Mouse (Mus musculus) spleen, adult 2 months (tissue): ENCODE results near the gene Aldh1a3.

Experiments used
- CTCF ChIP-seq: fragments of 200-500 bp; IDR thresholded peaks from 2 replicates; pipeline ENCODE4 v1.5.1; 2011; ENCODE audit warnings: mild to moderate bottlenecking, inconsistent platforms; ENCODE audit not compliant: insufficient read depth, insufficient read length, insufficient replicate concordance; ENCODE audit errors: extremely low read depth
- POLR2A ChIP-seq: fragments of 200-500 bp; IDR thresholded peaks from 2 replicates; pipeline ENCODE4 v1.6.1; 2011; ENCODE audit warnings: low read depth, low read length, inconsistent platforms

DNA sequence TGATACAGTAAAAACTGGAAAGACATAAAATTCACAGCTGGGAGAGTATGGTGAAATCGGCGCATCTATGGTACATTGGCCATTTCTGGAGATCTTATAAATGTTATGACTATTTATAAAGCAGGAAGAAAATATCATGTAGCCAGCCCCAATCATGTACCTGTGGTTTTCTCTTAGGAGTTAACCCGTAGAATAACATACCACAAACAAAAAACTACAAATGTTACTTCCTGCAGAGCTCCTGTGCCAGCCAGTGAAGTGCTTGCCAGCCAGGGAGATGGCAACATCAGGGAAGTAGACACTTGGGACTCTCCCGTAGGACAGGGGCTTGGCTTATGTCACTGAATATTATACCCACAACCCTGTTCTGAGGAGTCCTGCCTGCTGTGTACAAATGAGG lies 76.2 kb downstream of the Aldh1a3 start:
- TF ChIP-seq POLR2A: no peak
- no peak for TF ChIP-seq CTCF
